Mouse (Mus musculus): Measurements from ENCODE around the gene Gm15155. TPM values are rescaled to one million over a fixed set of nuclear protein-coding genes. Genes with fewer than 3 reads are reported as not detected.
"Not testable (repeated sequence)": the region's sequence is repeated elsewhere in the genome, so short reads cannot be mapped to it uniquely, and the experiment has no call there.

The Gm15155 gene
- polyA plus RNA-seq, 1 experiment: not detected

GRCm38 (mm10) chrX:155645975-155646374, 21.4 kb downstream of the Gm15155 start:
- DNase-seq: no peak
- no peaks in the 10 kb centered on the region for H3K36me3 ChIP-seq (ENCODE audit: control insufficient read depth, insufficient read depth, low read length)
- no peak overlapping the region for H3K27ac ChIP-seq (ENCODE audit: insufficient read depth, low read depth, low read length)
- H3K27me3 ChIP-seq (replicated peaks; ENCODE audit: control insufficient read depth, insufficient read depth, low read length): no peaks in the 10 kb centered on the region
- no peaks in the 10 kb centered on the region for H3K4me1 ChIP-seq (ENCODE audit: control insufficient read depth, insufficient read depth, low read length)
- TF ChIP-seq POLR2A (IDR thresholded peaks at IDR 0.05; ENCODE audit: low read depth, low read length): no peak
- TF ChIP-seq CTCF (conservative IDR thresholded peaks at IDR 0.05; ENCODE audit: insufficient read depth, insufficient read length, low read depth, low read length): no peak
- H3K4me3 ChIP-seq (ENCODE audit: insufficient read depth, low read depth, low read length): no peak overlapping the region
- 83% methylated on average over 3 of the region's 3 CpGs for WGBS

GRCm38 (mm10) chrX:155657971-155658370, 33.4 kb downstream of the Gm15155 start:
- DNase-seq: no peak
- no peaks in the 10 kb centered on the region for H3K27me3 ChIP-seq (replicated peaks; ENCODE audit: control insufficient read depth, insufficient read depth, low read length)
- no peaks in the 10 kb centered on the region for H3K4me1 ChIP-seq (ENCODE audit: control insufficient read depth, insufficient read depth, low read length)
- no peak overlapping the region for H3K27ac ChIP-seq (ENCODE audit: insufficient read depth, low read depth, low read length)
- WGBS: 86% methylated on average over 1 of the region's 1 CpGs
- TF ChIP-seq POLR2A (IDR thresholded peaks at IDR 0.05; ENCODE audit: low read depth, low read length) (no peak), CTCF (conservative IDR thresholded peaks at IDR 0.05; ENCODE audit: insufficient read depth, insufficient read length, low read depth, low read length) (no peak)
- no peaks in the 10 kb centered on the region for H3K36me3 ChIP-seq (ENCODE audit: control insufficient read depth, insufficient read depth, low read length)
- H3K4me3 ChIP-seq (ENCODE audit: insufficient read depth, low read depth, low read length): no peak overlapping the region

GRCm38 (mm10) chrX:155690440-155690839, 65.9 kb downstream of the Gm15155 start:
- not testable (repeated sequence) for H3K27ac ChIP-seq (ENCODE audit: insufficient read depth, low read depth, low read length); DNase-seq; H3K4me3 ChIP-seq (ENCODE audit: insufficient read depth, low read depth, low read length); H3K27me3 ChIP-seq (replicated peaks; ENCODE audit: control insufficient read depth, insufficient read depth, low read length); H3K4me1 ChIP-seq (ENCODE audit: control insufficient read depth, insufficient read depth, low read length); H3K36me3 ChIP-seq (ENCODE audit: control insufficient read depth, insufficient read depth, low read length)
- 71% methylated on average over 1 of the region's 1 CpGs for WGBS

- no peak overlapping the region for H3K27ac ChIP-seq (ENCODE audit: insufficient read depth, low read depth, low read length)
- H3K27me3 ChIP-seq (replicated peaks; ENCODE audit: control insufficient read depth, insufficient read depth, low read length): no peaks in the 10 kb centered on the region
- no peak overlapping the region for H3K4me3 ChIP-seq (ENCODE audit: insufficient read depth, low read depth, low read length)
- no peaks in the 10 kb centered on the region for H3K36me3 ChIP-seq (ENCODE audit: control insufficient read depth, insufficient read depth, low read length)
- no peak for DNase-seq
- TF ChIP-seq CTCF (conservative IDR thresholded peaks at IDR 0.05; ENCODE audit: insufficient read depth, insufficient read length, low read depth, low read length) (no peak), POLR2A (IDR thresholded peaks at IDR 0.05; ENCODE audit: low read depth, low read length) (no peak)
- no peaks in the 10 kb centered on the region for H3K4me1 ChIP-seq (ENCODE audit: control insufficient read depth, insufficient read depth, low read length)
- 75% methylated on average over 3 of the region's 3 CpGs for WGBS
These were observed 99.6 kb downstream of the Gm15155 start for GRCm38 (mm10) chrX:155724157-155724556.

- Histone ChIP-seq H3K4me3 (ENCODE audit: insufficient read depth, low read depth, low read length) (no peak overlapping the region), H3K27me3 (replicated peaks; ENCODE audit: control insufficient read depth, insufficient read depth, low read length) (no peaks in the 10 kb centered on the region), H3K27ac (ENCODE audit: insufficient read depth, low read depth, low read length) (no peak overlapping the region), H3K36me3 (ENCODE audit: control insufficient read depth, insufficient read depth, low read length) (no peaks in the 10 kb centered on the region), H3K4me1 (ENCODE audit: control insufficient read depth, insufficient read depth, low read length) (no peaks in the 10 kb centered on the region)
- DNase-seq: peak; percentile 0
- 70% methylated on average over 1 of the region's 1 CpGs for WGBS
- TF ChIP-seq CTCF (conservative IDR thresholded peaks at IDR 0.05; ENCODE audit: insufficient read depth, insufficient read length, low read depth, low read length): no peak
- no peak for TF ChIP-seq POLR2A (IDR thresholded peaks at IDR 0.05; ENCODE audit: low read depth, low read length)
These were observed 103.8 kb downstream of the Gm15155 start for GRCm38 (mm10) chrX:155728387-155728786.

GRCm38 (mm10) chrX:155888118-155888517, 263.6 kb downstream of the Gm15155 start:
- Histone ChIP-seq H3K4me3 (ENCODE audit: insufficient read depth, low read depth, low read length) (no peak overlapping the region), H3K27me3 (replicated peaks; ENCODE audit: control insufficient read depth, insufficient read depth, low read length) (no peaks in the 10 kb centered on the region), H3K36me3 (ENCODE audit: control insufficient read depth, insufficient read depth, low read length) (no peaks in the 10 kb centered on the region), H3K4me1 (ENCODE audit: control insufficient read depth, insufficient read depth, low read length) (no peaks in the 10 kb centered on the region), H3K27ac (ENCODE audit: insufficient read depth, low read depth, low read length) (no peak overlapping the region)
- TF ChIP-seq CTCF (conservative IDR thresholded peaks at IDR 0.05; ENCODE audit: insufficient read depth, insufficient read length, low read depth, low read length) (no peak), POLR2A (IDR thresholded peaks at IDR 0.05; ENCODE audit: low read depth, low read length) (no peak)
- 69% methylated on average over 1 of the region's 1 CpGs for WGBS
- DNase-seq: no peak

- DNase-seq: peak; percentile 75
- no peaks in the 10 kb centered on the region for H3K27me3 ChIP-seq (replicated peaks; ENCODE audit: control insufficient read depth, insufficient read depth, low read length)
- 43% methylated on average over 1 of the region's 1 CpGs for WGBS
- no peak overlapping the region for H3K4me3 ChIP-seq (ENCODE audit: insufficient read depth, low read depth, low read length)
- H3K4me1 ChIP-seq (ENCODE audit: control insufficient read depth, insufficient read depth, low read length): no peaks in the 10 kb centered on the region
- peak overlapping the region; percentile 56 for H3K27ac ChIP-seq (ENCODE audit: insufficient read depth, low read depth, low read length)
- TF ChIP-seq CTCF (conservative IDR thresholded peaks at IDR 0.05; ENCODE audit: insufficient read depth, insufficient read length, low read depth, low read length) (no peak), POLR2A (IDR thresholded peaks at IDR 0.05; ENCODE audit: low read depth, low read length) (no peak)
- H3K36me3 ChIP-seq (ENCODE audit: control insufficient read depth, insufficient read depth, low read length): no peaks in the 10 kb centered on the region
These were observed 275.5 kb downstream of the Gm15155 start for GRCm38 (mm10) chrX:155900040-155900439.

- Histone ChIP-seq H3K27me3 (replicated peaks; ENCODE audit: control insufficient read depth, insufficient read depth, low read length) (no peaks in the 10 kb centered on the region), H3K36me3 (ENCODE audit: control insufficient read depth, insufficient read depth, low read length) (no peaks in the 10 kb centered on the region), H3K4me1 (ENCODE audit: control insufficient read depth, insufficient read depth, low read length) (no peaks in the 10 kb centered on the region), H3K27ac (ENCODE audit: insufficient read depth, low read depth, low read length) (no peak overlapping the region), H3K4me3 (ENCODE audit: insufficient read depth, low read depth, low read length) (no peak overlapping the region)
- TF ChIP-seq POLR2A (IDR thresholded peaks at IDR 0.05; ENCODE audit: low read depth, low read length) (no peak), CTCF (conservative IDR thresholded peaks at IDR 0.05; ENCODE audit: insufficient read depth, insufficient read length, low read depth, low read length) (no peak)
- no peak for DNase-seq
These were observed 277.2 kb downstream of the Gm15155 start for GRCm38 (mm10) chrX:155901742-155902141.
